Mouse (Mus musculus): ENCODE data around the gene Ryr1. TPM values are rescaled to one million over a fixed set of nuclear protein-coding genes. Genes with fewer than 3 reads are reported as not detected.

Ryr1 gene
- total RNA-seq, 2 experiments from 2014 or later, result 6.7 to 7.0 TPM

DNA sequence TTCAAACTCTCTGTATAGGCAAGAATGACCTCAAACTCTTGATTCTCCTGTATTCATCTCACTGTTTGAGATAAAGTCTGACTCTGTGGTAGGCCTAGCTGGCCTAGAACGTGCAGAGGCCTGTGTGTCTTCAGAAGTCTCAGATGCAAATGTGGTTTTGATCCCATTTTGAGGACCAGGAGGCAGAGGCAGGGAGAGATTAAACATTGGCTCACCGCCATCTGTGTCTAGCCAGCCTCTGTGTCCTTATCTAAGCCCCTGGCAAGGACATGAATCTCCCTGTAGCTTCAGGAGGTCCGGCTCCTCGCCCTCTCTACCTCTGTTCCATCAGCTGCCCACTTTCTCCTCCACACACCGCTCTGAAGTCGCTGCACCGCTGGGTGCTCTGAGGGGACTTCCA is 108.5 kb downstream of the Ryr1 start:
- intact Hi-C loops (cut with DNase I), result no loop called here
- no peak for DNase-seq (ENCODE audit: extremely low spot score in 1 of 2, low spot score in 2 of 2)

DNA sequence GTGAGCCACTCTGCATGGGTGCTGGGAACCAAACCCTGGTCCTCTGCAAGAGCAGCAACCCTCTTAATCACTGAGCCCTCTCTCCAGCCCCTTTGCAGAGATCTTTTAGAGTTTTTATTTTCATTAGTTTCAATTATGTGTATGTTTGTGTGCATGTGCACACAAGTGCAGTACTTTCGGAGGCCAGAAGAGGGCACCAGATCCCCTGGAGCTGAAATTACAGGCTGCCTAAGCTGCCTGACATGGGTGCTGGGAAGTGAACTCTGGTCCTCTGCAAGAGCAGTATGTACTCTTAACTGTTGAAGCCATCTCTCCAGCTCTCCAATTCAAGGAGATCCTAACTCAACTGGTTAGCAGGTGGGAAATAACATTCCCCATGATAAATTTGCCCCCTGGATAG is 110.0 kb downstream of the Ryr1 start:
- no peak for DNase-seq (ENCODE audit: extremely low spot score in 1 of 2, low spot score in 2 of 2)
- intact Hi-C loops (cut with DNase I), result no loop called here

DNA sequence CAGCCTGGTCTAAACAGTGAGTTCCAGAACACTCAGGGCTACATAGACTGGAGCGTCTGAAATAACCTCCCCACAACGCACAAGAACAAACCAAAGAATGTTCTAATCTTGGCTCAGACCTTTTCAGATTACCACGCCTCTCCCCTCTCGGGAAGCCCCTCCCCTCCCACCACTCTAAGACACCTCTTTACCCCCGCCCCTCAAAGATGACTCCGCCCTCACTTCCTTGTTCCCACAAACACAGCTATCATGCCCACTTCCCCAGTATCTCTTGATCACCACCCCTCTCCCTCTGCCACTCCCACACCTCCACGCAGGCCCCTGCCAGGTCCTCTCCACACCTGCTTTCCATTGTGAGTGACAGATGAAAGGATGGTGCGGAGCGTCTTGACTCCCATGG is 116.3 kb downstream of the Ryr1 start:
- intact Hi-C loops (cut with DNase I), result no loop called here

DNA sequence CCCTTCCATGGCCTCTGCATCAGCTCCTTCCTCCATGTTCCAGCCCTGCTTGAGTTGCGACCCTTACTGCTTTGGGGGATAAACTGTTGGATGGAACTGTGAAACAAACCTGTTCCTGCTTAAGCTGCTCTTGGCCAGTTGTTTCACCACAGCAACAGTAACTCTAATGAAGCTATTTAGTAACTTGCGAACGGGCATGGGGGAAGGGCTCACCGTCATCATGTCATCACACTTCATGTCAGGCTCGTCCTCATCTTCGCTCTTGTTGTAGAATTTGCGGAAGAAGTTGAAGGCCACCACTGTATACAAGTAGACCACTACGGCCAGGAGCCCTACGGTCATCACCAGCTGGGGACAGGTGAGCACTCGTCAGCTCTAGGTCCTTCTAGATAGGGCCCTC is 116.8 kb downstream of the Ryr1 start:
- DNase-seq (ENCODE audit: extremely low spot score in 1 of 2, low spot score in 2 of 2), result no peak
- intact Hi-C loops (cut with DNase I), result no loop called here

More for the DNA sequence above, 116.3 kb downstream of the Ryr1 start:
- DNase-seq (ENCODE audit: extremely low spot score in 1 of 2, low spot score in 2 of 2), result no peak

DNA sequence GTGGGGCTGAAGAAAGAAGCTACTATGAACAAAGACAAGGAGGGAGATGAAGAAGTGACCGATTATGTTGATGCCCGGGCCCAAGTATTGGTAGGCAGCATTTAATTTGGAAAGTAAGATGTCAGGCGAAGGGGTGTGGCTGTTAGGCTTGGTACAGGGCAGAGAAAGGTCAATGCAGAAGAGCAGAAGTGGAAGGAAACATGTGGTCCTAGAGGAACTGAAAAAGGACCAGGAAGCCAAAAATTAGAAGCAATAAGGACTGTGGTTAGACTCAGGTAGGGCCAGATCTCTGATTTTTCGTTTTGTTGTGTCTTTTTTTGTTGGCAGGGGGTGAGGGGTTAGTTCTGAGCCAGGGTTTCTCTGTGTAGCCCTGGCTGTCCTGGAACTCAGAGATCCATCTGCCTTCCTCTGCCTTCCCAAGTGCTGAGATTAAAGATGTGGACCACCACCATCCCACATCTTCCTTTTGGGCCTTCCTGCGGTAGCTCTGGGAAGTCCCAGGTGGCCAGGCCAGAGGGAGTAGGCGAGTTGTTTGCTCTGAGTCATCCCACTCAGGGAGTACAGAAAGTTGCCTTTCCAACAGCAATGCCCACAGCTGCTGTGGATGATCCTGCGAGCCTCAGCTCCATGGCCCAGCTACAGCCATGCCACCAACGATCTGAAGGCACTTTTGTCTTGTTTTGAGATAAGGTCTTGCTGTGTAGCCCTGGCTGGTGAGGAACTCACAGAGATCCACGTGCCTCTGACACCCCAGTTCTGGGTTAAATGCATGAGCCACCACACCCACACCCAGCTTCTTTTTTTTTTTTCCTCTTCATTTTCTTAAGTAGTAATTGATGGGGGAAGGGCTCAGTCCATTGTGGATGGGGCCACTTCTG is 117.5 kb downstream of the Ryr1 start:
- intact Hi-C loops (cut with DNase I), result no loop called here

DNA sequence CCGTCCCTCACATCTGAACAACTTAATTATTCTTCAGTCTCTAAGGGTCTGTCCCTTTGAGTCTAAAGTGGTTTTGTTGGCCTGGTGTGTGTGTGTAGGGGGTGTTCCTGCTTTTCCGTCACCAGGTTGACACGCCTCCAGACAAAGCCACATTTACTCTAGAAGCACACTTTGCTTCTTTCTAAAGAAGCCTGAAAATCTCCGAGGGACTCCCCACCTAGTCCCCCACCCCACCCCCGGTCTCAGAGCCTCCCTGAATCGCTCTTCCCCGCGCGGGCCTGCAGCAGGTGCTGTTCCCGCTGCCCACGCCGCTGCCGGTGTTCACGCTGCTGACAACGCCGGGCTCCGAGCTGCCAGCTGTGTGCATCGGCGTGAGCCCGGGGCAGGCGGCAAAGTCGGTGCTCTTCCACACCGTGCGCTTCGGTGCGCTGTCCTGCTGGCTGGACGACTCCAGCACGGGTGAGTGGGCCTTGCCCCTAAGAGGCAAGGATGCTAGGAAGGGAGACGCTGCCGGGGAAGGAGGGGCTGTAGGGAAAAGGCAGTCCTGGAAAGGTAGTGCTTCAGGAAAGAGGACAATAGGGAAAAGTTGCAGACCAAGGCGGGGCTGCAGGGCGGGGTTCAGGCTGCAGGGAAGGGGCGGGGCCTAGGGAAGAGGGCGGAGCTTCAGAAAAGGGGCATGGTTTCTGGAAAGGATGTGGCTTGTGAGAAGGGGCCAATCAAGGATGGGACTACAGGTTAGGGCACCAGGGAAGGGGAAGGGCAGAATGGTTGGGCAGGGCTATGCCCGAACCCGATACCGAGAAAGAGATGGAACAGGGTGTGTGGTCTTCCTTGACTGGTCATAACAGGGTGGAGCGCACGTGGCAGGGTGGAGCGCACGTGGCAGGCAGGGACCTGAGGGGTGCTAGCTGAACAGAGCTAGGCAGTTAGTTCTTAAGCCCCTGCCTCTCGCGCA is 124.1 kb downstream of the Ryr1 start:
- intact Hi-C loops (cut with DNase I), result no loop called here
- peak in 1 of 2 experiments; percentile 65 for DNase-seq (ENCODE audit: extremely low spot score in 1 of 2, low spot score in 2 of 2)

More for the DNA sequence above, 117.5 kb downstream of the Ryr1 start:
- no peak for DNase-seq (ENCODE audit: extremely low spot score in 1 of 2, low spot score in 2 of 2)

DNA sequence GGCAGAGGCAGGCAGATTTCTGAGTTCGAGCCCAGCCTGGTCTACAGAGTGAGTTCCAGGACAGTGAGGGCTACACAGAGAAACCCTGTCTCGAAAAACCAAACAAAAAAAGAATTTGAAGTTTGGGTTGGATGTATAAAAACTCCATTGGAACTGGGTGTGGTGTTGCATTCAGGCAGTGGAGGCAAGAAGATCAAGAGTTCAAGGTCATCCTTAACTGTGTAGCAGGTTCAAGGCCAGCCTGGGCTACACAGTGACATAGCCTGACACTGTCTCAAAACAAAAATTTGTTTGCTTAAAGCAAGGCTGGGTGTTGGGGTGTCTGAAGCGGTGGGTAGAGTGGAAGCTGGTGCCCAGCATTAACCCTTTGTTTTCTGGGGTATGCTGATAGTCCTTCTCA is 131.6 kb downstream of the Ryr1 start:
- intact Hi-C loops (cut with DNase I), result no loop called here
- no peak for DNase-seq (ENCODE audit: extremely low spot score in 1 of 2, low spot score in 2 of 2)

DNA sequence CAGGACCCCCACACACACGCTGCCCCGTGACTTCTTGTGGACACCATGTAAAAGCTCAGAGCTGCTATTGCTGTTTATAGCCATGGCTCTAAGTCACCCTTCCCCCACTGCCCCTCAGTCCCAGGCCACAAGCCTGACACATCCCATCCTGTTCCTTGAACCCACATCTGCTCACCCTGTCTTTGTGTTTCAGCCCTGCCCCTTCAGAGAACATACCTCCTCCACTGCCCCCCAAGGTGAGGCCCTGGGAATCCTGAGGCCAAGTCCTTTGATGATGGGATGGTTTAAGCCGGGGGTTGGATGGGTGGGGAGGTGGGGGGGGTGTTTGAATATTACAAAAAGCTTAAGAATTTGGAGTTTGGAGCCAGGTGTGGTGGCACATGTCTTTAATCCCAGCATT is 132.0 kb downstream of the Ryr1 start:
- intact Hi-C loops (cut with DNase I), result no loop called here
- no peak for DNase-seq (ENCODE audit: extremely low spot score in 1 of 2, low spot score in 2 of 2)

DNA sequence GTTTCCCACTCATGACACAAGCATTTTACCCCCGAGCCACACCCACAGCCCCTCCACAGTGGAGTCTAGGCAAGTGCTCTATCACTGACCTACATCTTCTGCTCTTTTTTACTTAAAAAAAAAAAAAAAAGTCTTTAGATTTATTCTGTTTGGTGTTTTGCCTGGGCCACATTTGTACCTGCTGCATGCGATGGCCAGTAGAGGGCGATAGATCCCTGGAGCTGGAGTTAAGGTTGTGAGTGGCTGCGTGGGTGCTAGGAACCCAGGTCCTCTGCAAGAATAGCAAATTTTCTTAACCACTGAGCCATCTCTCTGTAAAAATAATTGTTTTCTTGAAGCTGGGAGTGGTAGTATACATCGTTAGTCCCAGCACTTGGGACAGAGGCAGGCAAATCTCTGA is 133.4 kb downstream of the Ryr1 start:
- intact Hi-C loops (cut with DNase I), result no loop called here
- DNase-seq (ENCODE audit: extremely low spot score in 1 of 2, low spot score in 2 of 2), result no peak

DNA sequence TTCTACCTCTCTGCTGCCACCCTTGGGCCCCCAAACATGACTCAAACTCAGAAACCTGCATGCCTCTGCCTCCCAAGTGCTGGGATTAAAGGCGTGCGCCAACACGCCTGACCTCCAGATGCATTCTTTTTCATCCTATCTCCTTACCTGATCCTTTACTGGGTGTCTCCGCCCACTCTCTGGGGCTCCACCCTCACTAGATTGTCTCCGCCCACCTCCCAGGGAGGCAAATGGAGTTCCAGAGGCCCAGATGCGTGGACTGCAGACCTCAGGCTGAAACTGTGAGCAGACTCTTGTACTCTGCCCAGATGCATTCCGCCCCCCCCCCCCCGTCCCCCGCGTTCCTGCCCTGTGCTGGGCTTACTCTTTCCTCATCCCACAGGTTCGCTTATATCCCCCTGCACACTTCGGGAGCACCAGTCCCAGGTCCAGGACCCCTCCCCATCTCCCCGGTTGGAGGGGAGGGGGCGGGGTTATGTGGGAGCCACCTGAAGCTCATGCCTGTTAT is 134.2 kb downstream of the Ryr1 start:
- intact Hi-C loops (cut with DNase I), result no loop called here
- DNase-seq (ENCODE audit: extremely low spot score in 1 of 2, low spot score in 2 of 2), result no peak

DNA sequence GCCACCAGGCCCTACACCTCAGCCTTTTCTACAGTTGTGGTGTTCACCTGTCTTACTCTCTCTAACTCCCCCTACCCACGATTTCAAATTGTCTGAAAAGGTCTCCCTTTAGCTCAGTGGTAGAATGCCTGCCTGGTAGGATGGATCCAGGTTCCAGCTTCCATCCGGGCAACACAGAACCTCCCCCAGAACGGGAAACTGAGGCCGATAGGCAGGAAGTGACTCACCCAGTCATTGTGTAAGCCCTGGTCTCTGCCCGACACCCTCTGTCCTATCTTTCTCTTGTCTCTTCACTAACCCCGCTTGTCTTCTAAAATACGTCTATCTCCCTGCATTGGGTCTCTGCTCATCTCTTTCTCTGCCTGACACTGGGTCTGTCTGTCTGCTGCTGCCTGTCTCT is 139.8 kb downstream of the Ryr1 start:
- no peak for DNase-seq (ENCODE audit: extremely low spot score in 1 of 2, low spot score in 2 of 2)
- intact Hi-C loops (cut with DNase I), result no loop called here

DNA sequence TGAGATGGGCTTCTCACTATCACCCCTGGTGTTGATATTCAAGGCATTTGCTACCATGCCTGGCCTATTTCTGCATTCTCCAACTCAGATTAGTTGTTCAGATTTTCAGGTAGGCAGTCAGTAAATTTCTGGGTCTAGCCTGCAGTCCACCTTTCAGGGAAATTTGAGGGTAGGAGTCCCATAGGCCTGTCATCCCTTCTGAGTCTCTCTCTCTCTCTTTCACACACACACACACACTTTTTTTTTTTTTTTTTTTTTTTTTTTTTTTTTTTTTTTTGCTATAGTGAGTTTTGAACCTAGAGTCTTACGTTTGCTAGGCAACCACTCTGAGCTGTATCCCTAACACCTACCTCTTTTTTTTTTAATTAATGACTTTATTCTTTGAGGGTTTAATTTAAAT is 140.5 kb downstream of the Ryr1 start:
- no peak for DNase-seq (ENCODE audit: extremely low spot score in 1 of 2, low spot score in 2 of 2)
- intact Hi-C loops (cut with DNase I), result no loop called here

DNA sequence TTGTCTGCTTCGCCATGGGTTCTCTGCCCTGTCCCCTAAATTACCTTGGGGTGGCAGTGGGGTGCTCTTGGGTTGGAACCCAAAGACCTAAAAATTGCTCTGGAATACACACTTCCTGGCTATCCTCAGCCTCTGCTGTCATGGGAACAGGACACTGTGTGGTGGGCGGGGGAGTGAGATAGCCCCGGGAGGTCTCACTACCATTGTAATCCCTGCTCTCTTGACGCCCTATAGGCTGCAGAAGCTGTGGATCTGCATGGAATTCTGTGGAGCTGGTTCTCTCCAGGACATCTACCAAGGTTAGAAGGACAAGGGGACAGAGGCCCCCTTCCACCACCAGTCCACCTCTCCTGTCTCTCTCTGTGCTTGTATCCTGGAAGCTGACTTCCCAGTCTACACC is 141.1 kb downstream of the Ryr1 start:
- DNase-seq (ENCODE audit: extremely low spot score in 1 of 2, low spot score in 2 of 2), result no peak
- intact Hi-C loops (cut with DNase I), result no loop called here

DNA sequence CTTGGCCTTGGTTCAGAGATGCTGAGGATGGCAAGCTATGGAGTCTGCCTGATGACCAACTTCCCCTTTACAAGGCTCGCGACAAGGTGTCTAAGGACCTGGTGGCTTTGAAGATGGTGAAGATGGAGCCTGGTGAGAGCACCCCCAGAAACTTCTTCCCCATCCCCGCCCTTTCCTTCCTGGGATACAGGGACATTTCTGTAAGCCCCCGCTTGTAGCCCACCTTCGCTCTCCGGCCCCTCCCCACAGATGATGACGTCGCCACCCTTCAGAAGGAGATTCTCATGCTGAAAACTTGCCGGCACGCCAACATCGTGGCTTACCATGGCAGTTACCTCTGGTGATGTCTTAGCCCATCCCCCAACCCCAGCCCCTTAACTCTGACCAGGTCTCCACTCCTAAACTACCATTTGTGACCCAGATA is 141.8 kb downstream of the Ryr1 start:
- intact Hi-C loops (cut with DNase I), result no loop called here
- DNase-seq (ENCODE audit: extremely low spot score in 1 of 2, low spot score in 2 of 2), result peak in 1 of 2 experiments; percentile 45

DNA sequence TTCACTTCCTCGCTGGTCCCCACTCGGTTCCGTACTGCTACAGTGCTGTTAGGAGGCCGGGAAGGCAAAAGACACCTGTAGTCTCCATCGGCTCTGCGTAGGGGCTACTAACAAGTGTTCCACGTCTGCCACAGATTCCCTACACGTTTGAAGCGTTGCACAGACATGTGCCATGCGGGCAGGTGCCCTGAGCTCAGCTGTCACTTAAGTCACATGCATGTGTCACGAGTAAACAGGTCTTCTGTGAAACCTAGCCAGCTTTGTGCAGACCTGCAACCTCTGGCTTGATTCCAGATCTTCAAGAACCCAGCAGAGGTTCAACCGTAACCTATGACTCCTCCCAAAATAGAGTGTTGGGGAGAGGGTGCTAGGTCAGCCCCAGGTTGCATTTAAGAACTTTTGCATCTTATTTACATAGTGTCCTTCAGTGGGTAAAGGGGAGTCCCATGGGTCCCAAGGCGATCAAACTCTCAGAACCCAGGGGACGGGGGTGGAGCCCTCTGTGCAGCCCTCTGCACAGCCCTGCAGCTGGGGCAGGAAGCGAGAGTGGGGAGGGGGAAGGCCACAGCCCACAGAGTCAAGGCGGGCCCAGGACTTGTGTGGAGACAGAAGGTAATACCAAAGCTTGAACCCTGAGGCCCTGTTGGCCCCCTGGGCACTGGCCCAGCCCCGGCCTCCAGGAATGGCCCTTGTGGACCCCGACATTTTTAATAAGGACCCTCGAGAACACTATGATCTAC is 142.5 kb downstream of the Ryr1 start:
- intact Hi-C loops (cut with DNase I), result no loop called here
- DNase-seq (ENCODE audit: extremely low spot score in 1 of 2, low spot score in 2 of 2), result peak; percentile 32 to 66

DNA sequence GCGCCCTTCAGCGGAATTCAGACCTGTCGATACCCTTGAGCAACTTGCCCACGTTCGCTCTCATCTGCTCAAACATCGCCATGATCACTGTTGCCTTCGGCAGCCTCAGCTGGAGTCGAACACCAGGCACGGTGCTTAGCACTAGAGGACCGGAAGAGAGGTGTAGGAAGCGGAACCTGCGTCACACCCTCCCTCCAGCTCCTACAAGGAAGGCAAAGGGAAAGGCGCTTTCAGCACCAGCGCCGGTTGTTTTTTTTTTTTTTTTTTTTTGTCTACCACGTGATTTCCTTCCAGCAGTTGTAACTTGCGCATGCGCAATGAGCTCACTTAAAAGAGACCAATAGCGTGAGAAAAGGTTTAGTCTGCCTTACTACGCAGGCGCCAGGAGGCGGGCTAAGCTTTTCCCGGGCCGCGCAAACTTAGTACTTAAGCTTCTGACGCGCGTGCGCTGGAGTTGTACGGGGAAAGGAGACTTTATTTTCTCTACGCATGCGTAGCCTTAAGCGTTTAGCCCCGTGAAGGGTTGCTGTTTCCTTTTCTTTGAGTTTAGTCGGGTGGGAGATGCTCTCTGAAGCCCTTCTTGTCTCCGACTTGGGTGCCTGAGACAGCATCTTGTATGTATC is 143.2 kb downstream of the Ryr1 start, which contains the start of the genes Eif3k and Map4k1:
Gene Eif3k (minus strand): TSS at position 214 of the 623 bp plus-strand sequence.
Gene Map4k1 (plus strand): TSS at position 400 of the 623 bp plus-strand sequence.
- intact Hi-C loops (cut with DNase I), result no loop called here
- peak; percentile 98 to 99 for DNase-seq (ENCODE audit: extremely low spot score in 1 of 2, low spot score in 2 of 2)

DNA sequence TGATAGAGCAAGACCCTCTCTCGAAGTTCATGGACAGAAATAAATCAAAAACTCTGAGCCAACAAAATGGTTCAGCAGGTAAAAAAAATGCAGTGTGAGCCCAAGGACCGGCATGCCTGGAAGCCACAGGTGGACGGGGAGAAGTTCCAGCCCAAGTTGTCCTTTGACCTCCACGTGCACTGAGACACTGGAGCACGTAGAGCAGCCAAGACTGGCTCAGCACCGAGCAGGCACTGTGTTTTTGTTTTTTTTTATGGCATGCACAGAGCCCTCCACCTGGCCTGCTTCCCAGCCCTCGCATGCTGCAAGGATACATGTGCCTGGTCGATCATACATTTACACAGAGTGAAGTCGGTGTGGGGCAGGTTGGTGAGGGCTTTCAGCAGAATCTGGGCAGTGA is 147.4 kb downstream of the Ryr1 start:
- no peak for DNase-seq (ENCODE audit: extremely low spot score in 1 of 2, low spot score in 2 of 2)
- intact Hi-C loops (cut with DNase I), result no loop called here

DNA sequence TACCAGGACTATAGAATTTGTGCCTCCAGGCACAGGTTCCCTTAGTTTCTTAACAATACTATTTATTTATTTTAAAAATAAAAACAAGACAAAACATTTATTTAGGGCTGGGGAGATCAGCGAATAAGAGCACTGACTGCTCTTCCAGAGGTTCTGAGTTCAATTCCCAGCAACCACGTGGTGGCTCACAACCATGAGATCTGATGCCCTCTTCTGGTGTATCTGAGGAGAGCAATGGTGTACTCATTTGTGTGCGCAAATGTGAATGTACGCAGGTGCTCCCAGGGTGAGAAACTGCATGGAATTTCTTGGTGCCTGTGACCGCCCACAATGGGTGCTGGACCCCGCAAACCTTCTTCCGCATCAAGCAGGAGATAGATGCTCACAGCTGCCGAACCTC is 152.0 kb downstream of the Ryr1 start:
- intact Hi-C loops (cut with DNase I), result loop anchor here (2.0 kb wide), 1 partner anchor 68 kb away; no protein-coding TSS in a partner anchor
- DNase-seq (ENCODE audit: extremely low spot score in 1 of 2, low spot score in 2 of 2), result no peak

Data from left cerebral cortex, postnatal 10 days (tissue).